Mouse (Mus musculus): Measurements from ENCODE around the gene Clec18a.
"Not testable (repeated sequence)": the region's sequence is repeated elsewhere in the genome, so short reads cannot be mapped to it uniquely, and the experiment has no call there.

Gene Clec18a

DNA sequence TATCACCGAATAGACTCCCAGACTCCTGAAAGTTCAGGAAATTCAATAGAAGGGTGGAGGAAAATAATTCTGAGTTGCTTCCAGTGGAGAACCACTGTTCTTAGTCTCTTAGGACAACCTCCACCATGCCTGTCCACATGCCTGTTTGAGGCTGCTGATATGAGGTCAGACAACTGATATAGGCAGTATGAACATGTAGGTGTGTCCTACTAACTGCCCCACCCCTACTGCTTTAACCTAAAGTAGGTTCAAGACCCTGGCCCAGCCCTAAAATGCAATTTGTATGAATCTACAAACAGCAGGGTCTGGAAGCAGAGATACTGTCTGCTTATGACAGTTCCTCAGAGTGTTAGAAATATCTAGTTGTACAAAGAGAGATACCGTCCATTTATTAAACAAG lies 36.6 kb downstream of the Clec18a start:
- DNase-seq = no peak

GRCm38 (mm10) chr8:111055031-111055634 lies 37.1 kb downstream of the Clec18a start:
- no peak for DNase-seq

- DNase-seq = no peak
Measured at GRCm38 (mm10) chr8:111053827-111054518, 38.3 kb downstream of the Clec18a start.

GRCm38 (mm10) chr8:111049106-111049505 lies 43.1 kb downstream of the Clec18a start:
- no peak for DNase-seq

DNA sequence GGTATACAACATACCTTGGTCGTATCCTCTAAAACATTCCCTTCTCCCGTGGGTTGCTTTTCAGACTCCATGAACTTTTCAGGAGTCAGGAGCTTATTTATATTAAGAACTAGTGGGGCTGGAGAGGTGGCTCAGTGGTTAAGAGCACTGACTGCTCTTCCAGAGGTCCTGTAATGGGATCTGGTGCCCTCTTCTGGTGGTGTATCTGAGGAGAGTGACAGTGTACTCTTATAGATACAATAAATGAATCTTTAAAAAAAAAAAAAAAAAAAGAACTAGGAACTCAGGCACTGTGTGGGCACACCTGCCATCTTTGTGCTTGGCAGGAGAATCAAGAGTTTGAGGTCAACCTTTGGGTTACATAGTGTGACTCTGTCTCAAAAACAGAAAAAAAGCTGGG lies 43.5 kb downstream of the Clec18a start:
- no peak for DNase-seq

- no peak for DNase-seq
Measured at GRCm38 (mm10) chr8:111044003-111044734, 48.1 kb downstream of the Clec18a start.

DNA sequence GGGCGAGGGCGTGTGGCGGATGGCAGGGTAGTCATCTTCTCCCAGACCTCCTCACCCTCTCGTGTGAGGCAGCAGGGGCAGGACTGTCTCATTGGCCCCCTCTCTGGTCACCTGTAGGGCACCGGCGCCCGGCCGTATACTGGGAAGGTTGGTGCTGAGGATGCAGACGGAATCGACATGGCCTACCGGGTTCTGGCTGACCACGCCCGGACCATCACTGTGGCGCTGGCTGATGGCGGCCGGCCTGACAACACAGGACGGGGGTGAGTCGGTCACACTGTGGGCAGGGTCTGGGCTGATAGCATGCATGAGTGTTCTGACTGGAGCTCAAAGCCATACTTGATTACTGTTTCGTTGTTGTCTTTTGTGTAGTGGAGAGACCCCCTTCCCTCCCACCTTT lies 49.7 kb downstream of the Clec18a start:
- DNase-seq = no peak

GRCm38 (mm10) chr8:111036591-111036990 lies 55.6 kb downstream of the Clec18a start:
- DNase-seq = no peak

DNA sequence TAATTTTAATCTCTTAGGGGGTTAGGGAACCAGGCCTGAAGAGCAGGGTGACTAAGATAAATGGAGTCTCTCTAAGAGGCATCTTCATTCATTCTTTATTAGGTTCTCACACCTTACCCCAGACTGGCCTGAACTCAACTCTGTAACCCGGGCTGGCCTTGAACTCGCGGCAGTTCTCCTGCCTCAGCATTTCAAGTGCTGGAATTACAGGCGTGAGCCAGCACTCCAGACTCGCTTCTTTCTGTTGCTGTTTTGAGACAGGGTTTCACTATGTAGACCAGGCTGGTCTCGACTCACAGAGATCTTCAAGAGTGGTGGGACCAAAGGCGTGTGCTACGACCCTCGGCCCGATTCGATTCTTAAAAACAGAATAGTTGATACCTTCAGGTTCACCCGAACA lies 58.0 kb downstream of the Clec18a start:
- DNase-seq = no peak

DNA sequence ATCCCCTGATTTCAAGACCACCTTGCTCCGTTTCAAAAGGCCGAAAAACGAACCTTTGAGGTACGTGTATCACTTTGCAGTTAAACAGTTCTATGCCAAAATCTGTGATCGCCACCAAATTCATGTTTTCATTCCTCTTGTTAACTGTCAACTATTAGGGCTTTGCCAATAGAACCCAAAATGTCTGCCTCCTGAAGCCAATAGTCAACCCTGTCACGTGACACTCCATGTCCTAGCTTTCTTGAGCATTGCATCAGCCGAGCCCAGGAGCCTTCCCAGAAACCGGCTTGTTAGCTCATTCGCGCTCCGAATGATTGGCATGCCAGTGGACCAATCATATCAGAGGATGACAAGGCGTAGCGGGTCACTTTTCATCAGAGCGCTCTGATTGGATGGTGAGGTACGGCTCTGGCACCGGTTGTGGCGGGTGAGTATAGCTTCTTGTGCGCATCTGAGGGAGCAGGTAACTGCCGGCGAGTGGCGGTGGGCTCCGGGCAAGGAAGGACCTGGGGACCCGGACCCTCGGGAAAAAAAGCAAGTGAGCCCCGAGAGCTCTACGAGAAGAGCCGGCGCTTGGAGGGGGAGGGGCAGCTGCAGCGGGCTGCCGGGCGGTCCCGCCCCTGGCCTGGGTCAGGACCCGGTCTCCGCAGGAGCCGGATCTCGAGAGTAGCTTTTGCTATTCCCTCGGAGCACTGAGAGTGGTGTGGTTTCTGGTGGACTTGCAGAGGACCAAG lies 58.6 kb downstream of the Clec18a start:
- DNase-seq = peak; percentile 96

DNA sequence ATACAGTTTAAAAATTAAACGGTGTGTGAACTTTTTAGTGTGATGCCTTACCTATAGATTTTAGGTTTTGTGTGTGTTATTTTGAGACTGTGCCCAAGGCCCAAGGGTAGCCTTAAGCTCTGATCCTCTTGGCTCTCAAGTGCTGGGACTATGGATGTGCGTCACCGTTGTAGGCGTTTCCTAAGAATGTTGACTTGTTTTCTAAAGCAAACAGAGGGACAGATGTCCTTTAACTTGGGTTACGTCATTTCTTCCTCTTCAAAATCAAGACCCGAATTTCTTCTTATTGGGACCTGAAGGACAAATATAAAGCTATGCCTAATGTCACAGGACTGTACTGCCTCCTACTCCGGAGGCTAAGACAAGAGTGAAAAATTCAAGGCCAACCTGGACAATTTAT lies 59.3 kb downstream of the Clec18a start, which contains the start of gene Aars:
Gene Aars (plus strand): TSS at position 229 of the 400 bp plus-strand sequence.
- no peak for DNase-seq

GRCm38 (mm10) chr8:111031572-111031971 lies 60.7 kb downstream of the Clec18a start, which contains the start of gene Ddx19b:
Ddx19b (minus strand) TSS chr8:111031751.
- DNase-seq = no peak

GRCm38 (mm10) chr8:111030045-111030444 lies 62.2 kb downstream of the Clec18a start:
- no peak for DNase-seq

- DNase-seq = no peak
Measured at GRCm38 (mm10) chr8:111029589-111029988, 62.6 kb downstream of the Clec18a start.

DNA sequence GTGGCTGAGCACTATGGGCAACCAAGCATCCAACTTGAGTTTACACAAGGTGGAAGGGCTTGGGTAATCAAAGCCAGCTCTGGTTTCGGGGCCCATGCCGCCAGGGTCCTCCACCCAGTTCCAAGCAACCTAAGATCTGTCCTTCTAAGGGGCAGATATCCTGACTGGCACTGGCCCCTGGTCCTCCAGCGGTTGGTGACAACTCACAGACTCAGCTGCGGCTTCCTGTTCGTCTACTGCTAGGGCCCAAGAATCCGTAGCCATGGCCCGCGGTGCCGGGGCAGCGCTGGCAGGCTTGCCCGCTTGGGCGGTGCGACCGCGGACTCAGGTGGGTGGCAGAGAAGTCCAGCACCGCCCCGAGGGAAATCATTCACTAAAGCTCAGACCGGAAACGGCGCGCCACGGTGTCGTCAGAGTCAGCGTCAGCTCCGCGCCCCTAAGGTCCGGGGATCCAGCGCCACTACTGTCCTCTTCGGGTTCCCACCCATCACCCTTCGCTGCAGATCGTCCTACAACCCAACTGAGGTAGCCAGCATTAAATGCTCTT lies 64.8 kb downstream of the Clec18a start:
- DNase-seq = peak; percentile 92

- not testable (repeated sequence) for DNase-seq
Measured at GRCm38 (mm10) chr8:111026609-111027008, 65.6 kb downstream of the Clec18a start.

GRCm38 (mm10) chr8:111010230-111010991 lies 81.8 kb downstream of the Clec18a start:
- DNase-seq = not testable (repeated sequence)
